Mouse (Mus musculus) CD8-positive naive resting alpha-beta T cell, adult 57 days (primary cell): Measurements from ENCODE around the gene Rcan3. TPM values are rescaled to one million over a fixed set of nuclear protein-coding genes. Genes with fewer than 3 reads are reported as not detected.

Source experiments
- total RNA-seq: library from RNA; stranded (reverse); gene quantifications from one replicate; pipeline ENCODE4 v1.2.4, GENCODE M21; 2023

Gene Rcan3
- total RNA-seq: 15.7 TPM

DNA sequence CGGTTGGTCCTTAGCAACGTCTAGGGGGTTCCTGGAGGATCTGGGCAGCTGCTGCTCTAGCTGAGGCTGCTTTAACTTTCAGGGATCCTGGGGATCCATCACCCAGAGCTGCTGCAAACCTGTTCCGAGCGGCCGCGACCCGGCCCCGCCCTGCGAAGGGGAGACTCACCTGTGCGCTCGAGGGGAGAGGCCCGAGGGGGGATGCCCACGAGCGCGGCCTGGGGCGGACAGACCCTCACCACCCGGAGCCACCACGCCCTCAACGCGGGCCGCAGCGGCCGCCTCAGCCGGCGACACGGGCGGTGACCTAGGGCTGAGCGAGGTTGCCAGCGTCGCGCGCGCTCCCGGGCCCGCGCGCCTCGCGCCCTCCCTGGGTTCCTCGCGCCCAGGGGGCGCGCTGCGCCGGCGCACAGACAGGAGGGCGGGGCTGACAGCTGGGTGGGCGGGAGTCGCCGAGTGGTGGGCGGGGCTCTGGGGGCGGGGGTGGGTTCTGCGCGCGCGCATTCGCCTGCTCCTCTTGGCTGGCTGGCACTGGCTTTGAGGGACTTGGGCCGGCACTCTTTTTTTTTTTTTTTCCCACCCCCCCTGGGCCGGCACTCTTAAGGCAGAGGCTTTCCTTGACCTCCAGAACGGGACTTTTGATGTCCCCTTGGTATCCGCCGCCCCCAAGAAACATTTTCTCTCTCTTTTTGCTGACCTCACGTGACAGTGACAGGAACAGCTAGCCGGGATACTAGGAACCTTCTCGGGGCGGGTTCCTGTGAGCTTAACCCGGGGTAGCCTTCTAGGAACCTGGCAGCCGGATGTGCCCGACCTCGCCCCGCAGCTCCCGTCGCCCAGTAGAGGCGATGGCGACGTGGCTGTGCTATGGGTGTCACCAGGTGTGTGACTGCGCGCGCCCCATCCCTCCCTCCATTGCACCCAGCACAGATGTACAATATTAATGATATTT, at the start of gene Rcan3:
TSS of gene Rcan3 (minus strand) at position 411 of the 952 bp plus-strand sequence.

DNA sequence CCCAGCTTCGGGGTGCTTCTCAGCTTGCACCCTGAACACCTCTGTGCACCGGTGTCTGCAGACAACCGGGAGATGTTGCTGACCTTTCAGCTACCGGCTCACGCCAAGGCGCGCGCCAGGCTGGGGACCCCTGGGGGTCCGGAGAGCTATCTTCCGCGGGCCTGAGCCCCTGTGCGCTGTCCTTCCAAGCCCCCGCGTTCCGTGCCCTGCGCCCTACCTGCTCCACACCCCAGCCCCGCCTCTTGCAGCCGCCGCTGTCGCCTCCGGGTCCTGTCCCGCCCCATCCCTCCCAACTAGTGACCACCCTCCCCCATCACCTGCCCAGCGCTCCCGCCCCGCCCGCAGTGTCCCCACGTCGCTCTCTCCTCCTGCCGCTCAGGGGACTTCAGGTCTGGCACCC, 35.7 kb downstream of the Rcan3 start, which contains the start of gene Ncmap:
TSS of gene Ncmap (minus strand) at position 237 of the 400 bp plus-strand sequence.

Other genes starting within 250 kb of the Rcan3 start
- gene Clic4, start 161.0 kb downstream of the Rcan3 start, total RNA-seq: 11.4 TPM
- 280 TPM for gene Srrm1, start 80.5 kb downstream of the Rcan3 start, total RNA-seq
- 0.55 TPM for gene Ncmap, start 35.6 kb downstream of the Rcan3 start, total RNA-seq
- gene Stpg1, start 60.9 kb upstream of the Rcan3 start, total RNA-seq: not detected
- 76.2 TPM for gene Nipal3, start 61.2 kb upstream of the Rcan3 start, total RNA-seq
- not detected for gene Grhl3, start 139.8 kb upstream of the Rcan3 start, total RNA-seq